Mouse (Mus musculus) liver, embryonic 11.5 days (tissue): Measurements from ENCODE around the gene Kif1c. TPM values are rescaled to one million over a fixed set of nuclear protein-coding genes. Genes with fewer than 3 reads are reported as not detected.
"Not testable (repeated sequence)": the region's sequence is repeated elsewhere in the genome, so short reads cannot be mapped to it uniquely, and the experiment has no call there.

ENCODE experiments used
- ATAC-seq: fragments of 200-750 bp; cut with Nextera tagmentation; replicated peaks from 2 replicates; pipeline ENCODE4 v1.8.0; 2017; ENCODE audit warnings: moderate number of reproducible peaks, mild to moderate bottlenecking, moderate TSS enrichment, moderate library complexity; ENCODE audit not compliant: low FRiP score
- DNase-seq: peaks from one replicate; pipeline ENCODE4 v3.0.0-alpha.2; 2017; ENCODE audit warnings: low spot score
- H3K27ac ChIP-seq: fragments of 300-500 bp; sonication (generic); 2 replicates; pipeline ENCODE4 v1.5.1; 2014; ENCODE audit warnings: mild to moderate bottlenecking, low read depth, low read length, control low read depth
- H3K27me3 ChIP-seq: fragments of 300-500 bp; sonication (generic); replicated peaks from 2 replicates; pipeline ENCODE4 v1.6.1; 2014; ENCODE audit warnings: low read length, mixed read lengths; ENCODE audit not compliant: control insufficient read depth, insufficient read depth
- H3K36me3 ChIP-seq: fragments of 300-500 bp; sonication (generic); 2 replicates; pipeline ENCODE4 v1.6.1; 2014; ENCODE audit warnings: mild to moderate bottlenecking, low read length, moderate library complexity, mixed read lengths; ENCODE audit not compliant: control insufficient read depth, insufficient read depth
- H3K4me1 ChIP-seq: fragments of 300-500 bp; sonication (generic); replicated peaks from 2 replicates; pipeline ENCODE4 v1.6.1; 2014; ENCODE audit warnings: low read length, mixed read lengths; ENCODE audit not compliant: control insufficient read depth, insufficient read depth
- H3K4me2 ChIP-seq: fragments of 300-500 bp; sonication (generic); 2 replicates; pipeline ENCODE4 v1.6.1; 2014; ENCODE audit warnings: mild to moderate bottlenecking, control low read depth, moderate library complexity
- H3K4me3 ChIP-seq: fragments of 300-500 bp; sonication (generic); 2 replicates; pipeline ENCODE4 v1.5.1; 2014; ENCODE audit warnings: low read depth, low read length, control low read depth
- H3K9ac ChIP-seq: fragments of 300-500 bp; sonication (generic); 2 replicates; pipeline ENCODE4 v1.6.1; 2014; ENCODE audit warnings: low read depth, low read length, control low read depth
- H3K9me3 ChIP-seq: fragments of 300-500 bp; sonication (generic); 2 replicates; pipeline ENCODE4 v1.6.1; 2016; ENCODE audit warnings: low read length, inconsistent platforms, mixed read lengths; ENCODE audit not compliant: control insufficient read depth
- WGBS: fragments of 180-500 bp; shearing (Covaris S2); extraction: QIAGEN DNeasy Blood & Tissue Kit; methylation state at CpG from one replicate; pipeline ENCODE4 v1.1.7; 2014; 5-methylcytosine and 5-hydroxymethylcytosine counted together
- polyA plus RNA-seq: library from polyadenylated mRNA; unstranded; fragments of >200 nt; fragmentation: Nextera tagmentation; extraction: Ambion mirVana; gene quantifications from 2 replicates; pipeline ENCODE4 v1.2.1, GENCODE M21; 2014

Kif1c gene
- polyA plus RNA-seq, 1 experiment from 2014 or later, result 3.8 TPM

- Histone ChIP-seq H3K4me1 (peaks cover 4% of the 10 kb centered on the region; the same call in 1 of the 2 replicates), H3K27ac (no peak overlapping the region), H3K4me3 (no peak overlapping the region), H3K36me3 (no peaks in the 10 kb centered on the region), H3K9ac (no peak overlapping the region), H3K27me3 (no peaks in the 10 kb centered on the region), H3K4me2 (no peak overlapping the region), H3K9me3 (peaks cover 2% of the 10 kb centered on the region; the same call in 1 of the 2 replicates)
- ATAC-seq (no peak), DNase-seq (no peak)
- 91% methylated on average over 10 of the region's 10 CpGs for WGBS
Measured at GRCm38 (mm10) chr11:70753146-70753545, 52.8 kb downstream of the Kif1c start.

GRCm38 (mm10) chr11:70754476-70754875, 54.1 kb downstream of the Kif1c start:
- 68% methylated on average over 4 of the region's 4 CpGs for WGBS
- Histone ChIP-seq H3K27ac (no peak overlapping the region), H3K9me3 (no peaks in the 10 kb centered on the region), H3K4me3 (no peak overlapping the region), H3K27me3 (no peaks in the 10 kb centered on the region), H3K9ac (no peak overlapping the region), H3K4me1 (peaks cover 4% of the 10 kb centered on the region; the same call in 1 of the 2 replicates), H3K36me3 (no peaks in the 10 kb centered on the region), H3K4me2 (no peak overlapping the region)
- no peak for ATAC-seq
- DNase-seq, result no peak

- 71% methylated on average over 7 of the region's 7 CpGs for WGBS
Measured at GRCm38 (mm10) chr11:70754958-70755357, 54.6 kb downstream of the Kif1c start.

GRCm38 (mm10) chr11:70755645-70756044, 55.3 kb downstream of the Kif1c start:
- DNase-seq (peak; percentile 76), ATAC-seq (no peak)
- Histone ChIP-seq H3K27me3 (no peaks in the 10 kb centered on the region), H3K4me3 (no peak overlapping the region), H3K27ac (no peak overlapping the region), H3K9ac (no peak overlapping the region), H3K4me1 (peaks cover 4% of the 10 kb centered on the region; the same call in 1 of the 2 replicates), H3K36me3 (no peaks in the 10 kb centered on the region), H3K4me2 (no peak overlapping the region), H3K9me3 (no peaks in the 10 kb centered on the region)
- WGBS, result 4% methylated on average over 7 of the region's 7 CpGs

More at GRCm38 (mm10) chr11:70754958-70755357, 54.6 kb downstream of the Kif1c start:
- Histone ChIP-seq H3K36me3 (no peaks in the 10 kb centered on the region), H3K4me2 (no peak overlapping the region), H3K4me3 (no peak overlapping the region), H3K9ac (no peak overlapping the region), H3K27ac (no peak overlapping the region), H3K27me3 (no peaks in the 10 kb centered on the region), H3K9me3 (no peaks in the 10 kb centered on the region), H3K4me1 (peaks cover 4% of the 10 kb centered on the region; the same call in 1 of the 2 replicates)
- ATAC-seq (no peak), DNase-seq (no peak)

GRCm38 (mm10) chr11:70760446-70760845, 60.1 kb downstream of the Kif1c start:
- DNase-seq, ATAC-seq: not testable (repeated sequence)
- 63% methylated on average over 3 of the region's 3 CpGs for WGBS

GRCm38 (mm10) chr11:70762641-70763040, 62.3 kb downstream of the Kif1c start:
- H3K36me3 ChIP-seq, result no peaks in the 10 kb centered on the region
- ATAC-seq (no peak), DNase-seq (no peak)
- no peak overlapping the region for H3K4me3 ChIP-seq
- no peaks in the 10 kb centered on the region for H3K9me3 ChIP-seq
- H3K4me2 ChIP-seq, result no peak overlapping the region
- H3K27ac ChIP-seq, result no peak overlapping the region
- WGBS, result 79% methylated on average over 9 of the region's 9 CpGs
- H3K9ac ChIP-seq, result no peak overlapping the region
- peaks cover 5% of the 10 kb centered on the region; the same call in 1 of the 2 replicates for H3K4me1 ChIP-seq
- no peaks in the 10 kb centered on the region for H3K27me3 ChIP-seq

More at GRCm38 (mm10) chr11:70760446-70760845, 60.1 kb downstream of the Kif1c start:
- not testable (repeated sequence) for H3K36me3 ChIP-seq, H3K4me1 ChIP-seq, H3K27ac ChIP-seq, H3K9me3 ChIP-seq, H3K27me3 ChIP-seq, H3K4me3 ChIP-seq, H3K4me2 ChIP-seq, H3K9ac ChIP-seq

GRCm38 (mm10) chr11:70763582-70763935, 63.2 kb downstream of the Kif1c start:
- H3K9me3 ChIP-seq, result no peaks in the 10 kb centered on the region
- 23% methylated on average over 3 of the region's 3 CpGs for whole genome bisulfite sequencing
- DNase-seq (no peak), ATAC-seq (no peak)
- peaks cover 5% of the 10 kb centered on the region; the same call in 1 of the 2 replicates for H3K4me1 ChIP-seq
- H3K36me3 ChIP-seq, result peaks cover 3% of the 10 kb centered on the region; the same call in 1 of the 2 replicates
- peak overlapping the region; percentile 86; the same call in 1 of the 2 replicates for H3K27ac ChIP-seq
- H3K4me2 ChIP-seq, result peak overlapping the region; percentile 79
- no peaks in the 10 kb centered on the region for H3K27me3 ChIP-seq
- H3K4me3 ChIP-seq, result peak overlapping the region; percentile 82
- peak overlapping the region; percentile 86 for H3K9ac ChIP-seq

GRCm38 (mm10) chr11:70763936-70764808, 63.8 kb downstream of the Kif1c start, which contains the start of gene Zfp3:
Gene Zfp3, plus strand, starts transcription at chr11:70764209.
- Histone ChIP-seq H3K4me2 (peak within 1 kb of the TSS; percentile 79), H3K27me3 (no peaks in the 10 kb centered on the region), H3K27ac (peak within 1 kb of the TSS; percentile 86), H3K9ac (peak within 1 kb of the TSS; percentile 86), H3K36me3 (peaks cover 3% of the 10 kb centered on the region; the same call in 1 of the 2 replicates), H3K4me1 (peaks cover 5% of the 10 kb centered on the region; the same call in 1 of the 2 replicates), H3K9me3 (no peaks in the 10 kb centered on the region), H3K4me3 (peak within 1 kb of the TSS; percentile 82)
- DNase-seq, result peak; percentile 82
- WGBS, result 1% methylated on average over 78 of the region's 78 CpGs
- ATAC-seq, result peak; percentile 88
